Mouse (Mus musculus) ES-CJ7 (cell line): ENCODE results near the gene Nyap1.

ENCODE experiments used
- DNase-seq: peaks from one replicate; pipeline ENCODE4 v3.0.0; 2011; ENCODE audit warnings: low read depth, low spot score

The Nyap1 gene

GRCm38 (mm10) chr5:137745214-137746171 is 4.1 kb upstream of the Nyap1 start, which contains the start of gene Tsc22d4:
Gene Tsc22d4, plus strand, starts transcription at chr5:137745730.
- peak; percentile 98 for DNase-seq

DNA sequence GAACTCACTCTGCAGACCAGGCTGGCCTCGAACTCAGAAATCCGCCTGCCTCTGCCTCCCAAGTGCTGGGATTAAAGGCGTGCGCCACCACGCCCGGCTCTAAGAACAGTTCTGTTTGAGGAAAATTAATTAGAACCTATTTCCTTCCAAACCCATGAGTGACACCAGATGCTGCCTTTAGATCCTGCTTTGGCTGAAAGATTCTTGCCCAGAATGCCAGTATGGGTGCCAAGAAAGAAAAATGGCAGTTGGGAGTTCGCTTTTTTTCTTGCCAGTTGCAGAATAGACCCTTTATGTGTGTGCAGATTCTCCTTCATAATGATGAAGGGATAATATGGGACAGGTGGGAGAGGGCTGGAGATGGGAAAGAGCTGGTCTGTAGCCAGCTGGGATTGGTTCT is 2.8 kb upstream of the Nyap1 start:
- DNase-seq: no peak

DNA sequence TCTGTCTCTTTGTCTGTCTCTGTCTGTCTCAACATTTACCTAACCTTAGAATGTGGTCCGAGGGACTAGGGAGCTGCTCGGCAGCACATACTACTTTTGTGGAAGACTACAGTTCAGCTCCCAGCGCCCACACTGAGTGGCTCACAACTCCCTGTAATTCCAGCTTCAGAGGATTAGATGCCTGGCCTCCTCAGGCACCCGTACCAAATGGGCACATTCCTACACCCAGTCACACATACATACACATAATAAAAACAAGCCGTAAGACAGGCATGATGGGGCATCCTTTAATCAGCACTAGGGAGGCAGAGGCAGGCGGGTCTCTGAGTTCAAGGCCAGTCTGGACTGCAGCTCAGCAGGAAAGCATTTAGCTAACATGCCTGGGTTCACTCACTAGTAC is 1.4 kb upstream of the Nyap1 start:
- no peak for DNase-seq

GRCm38 (mm10) chr5:137742048-137742447 is 641 bp upstream of the Nyap1 start:
- DNase-seq: peak; percentile 77

GRCm38 (mm10) chr5:137740506-137740905 is 901 bp downstream of the Nyap1 start:
- no peak for DNase-seq

DNA sequence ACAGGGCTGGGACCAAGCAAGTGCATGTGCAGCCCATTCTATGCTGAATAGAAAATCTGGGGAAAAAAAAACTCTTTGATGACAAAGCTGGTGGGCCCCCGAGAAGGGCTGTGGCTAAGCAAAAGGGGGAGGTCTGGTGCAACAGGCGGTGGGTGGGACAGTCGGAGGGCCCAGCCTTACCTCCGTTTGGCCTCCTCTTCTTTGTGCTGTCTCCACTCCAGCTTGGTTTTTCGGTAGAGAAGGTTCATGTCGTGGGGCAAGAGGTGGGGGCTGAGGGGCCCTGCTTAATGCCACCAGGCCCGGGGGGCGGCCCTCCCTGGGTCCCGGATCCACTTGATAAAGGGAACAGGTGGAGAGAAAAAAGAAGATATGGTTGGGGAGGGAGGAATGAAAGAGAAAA is 1.9 kb downstream of the Nyap1 start:
- DNase-seq: no peak

GRCm38 (mm10) chr5:137738516-137738915 is 2.9 kb downstream of the Nyap1 start:
- DNase-seq: no peak

DNA sequence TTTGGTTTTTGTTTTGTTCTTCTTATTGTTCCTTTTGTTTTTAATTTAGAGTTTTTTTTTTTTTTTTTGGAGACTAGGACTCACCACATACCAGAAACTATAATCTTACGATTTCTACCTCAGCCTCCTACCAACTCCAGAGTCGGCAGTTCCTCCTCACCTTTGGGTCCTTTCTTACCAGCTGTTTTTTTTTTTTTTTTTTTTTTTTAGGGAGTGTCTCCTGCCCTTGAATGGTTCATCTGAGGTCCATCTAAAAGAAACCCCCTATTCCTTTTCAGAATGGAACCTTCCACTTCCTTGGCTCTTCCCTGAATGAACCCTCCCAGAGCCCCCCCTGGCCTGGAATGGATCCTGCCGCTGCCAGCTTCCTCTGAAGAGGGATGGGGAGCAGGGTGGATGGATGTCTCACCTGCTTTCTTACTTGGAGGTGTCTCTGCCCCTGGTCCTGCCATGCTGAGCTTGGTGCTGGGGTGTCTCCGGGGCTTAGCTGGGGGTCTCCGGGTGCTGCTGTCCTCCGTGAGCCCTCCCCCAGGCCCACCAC is 3.9 kb downstream of the Nyap1 start:
- DNase-seq: peak; percentile 65

DNA sequence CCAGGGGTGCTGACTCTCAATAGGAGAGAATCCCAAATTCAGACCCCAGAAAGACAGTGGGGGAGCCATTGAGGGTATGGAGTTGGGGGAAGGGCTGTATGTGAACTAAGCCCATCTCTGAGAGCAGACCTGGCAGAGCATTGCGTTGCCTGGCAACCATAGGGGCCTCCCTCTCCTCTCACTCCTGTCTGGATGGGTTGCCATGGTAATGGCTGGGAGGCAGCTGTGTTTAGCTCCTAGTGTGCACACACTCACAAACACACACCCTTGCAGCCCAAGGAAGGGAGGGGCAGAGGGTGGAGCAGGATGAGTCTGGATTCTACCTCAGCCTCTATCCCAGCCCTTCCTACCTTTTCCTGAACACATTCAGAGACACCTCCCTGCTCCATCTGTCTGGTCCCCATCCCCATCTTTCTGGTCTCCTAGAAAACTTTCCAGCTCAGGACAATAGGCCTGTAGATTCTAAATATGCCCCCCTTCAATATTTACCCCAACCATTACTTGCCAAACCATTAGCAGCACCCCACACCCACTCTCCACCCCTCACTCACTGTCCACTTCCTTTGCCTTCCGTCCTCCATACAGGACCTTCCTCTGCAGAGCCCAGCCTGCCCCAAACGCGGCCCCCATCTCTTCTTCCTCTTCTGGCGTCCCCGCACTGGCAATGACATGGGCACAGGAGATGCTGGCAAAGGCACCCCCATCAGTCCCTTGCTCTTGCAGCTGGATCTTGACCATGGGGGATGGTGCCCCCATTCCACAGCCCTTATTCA is 6.9 kb downstream of the Nyap1 start:
- DNase-seq: peak; percentile 89

GRCm38 (mm10) chr5:137733638-137734288 is 7.6 kb downstream of the Nyap1 start:
- DNase-seq: no peak

DNA sequence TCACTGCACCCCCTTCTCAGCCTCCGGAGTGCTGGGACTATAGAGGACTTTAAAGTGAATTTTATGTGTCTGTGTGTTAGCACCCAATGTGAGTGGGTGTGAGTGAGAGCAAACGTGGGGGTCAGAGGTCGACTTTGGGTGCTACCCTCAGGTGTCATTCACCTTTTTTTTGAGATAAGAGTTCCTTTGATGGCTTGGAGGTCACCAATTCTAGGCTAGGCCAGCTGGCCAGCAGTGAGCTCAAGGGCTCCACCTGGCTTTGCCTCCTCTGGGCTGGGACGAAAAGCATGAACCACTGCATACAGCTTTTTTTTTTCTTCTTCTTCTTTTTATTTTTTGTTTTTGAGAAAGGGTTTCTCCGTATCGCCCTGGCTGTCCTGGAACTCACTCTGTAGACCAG is 14.6 kb downstream of the Nyap1 start:
- no peak for DNase-seq

GRCm38 (mm10) chr5:137723840-137724239 is 17.6 kb downstream of the Nyap1 start:
- DNase-seq: no peak

DNA sequence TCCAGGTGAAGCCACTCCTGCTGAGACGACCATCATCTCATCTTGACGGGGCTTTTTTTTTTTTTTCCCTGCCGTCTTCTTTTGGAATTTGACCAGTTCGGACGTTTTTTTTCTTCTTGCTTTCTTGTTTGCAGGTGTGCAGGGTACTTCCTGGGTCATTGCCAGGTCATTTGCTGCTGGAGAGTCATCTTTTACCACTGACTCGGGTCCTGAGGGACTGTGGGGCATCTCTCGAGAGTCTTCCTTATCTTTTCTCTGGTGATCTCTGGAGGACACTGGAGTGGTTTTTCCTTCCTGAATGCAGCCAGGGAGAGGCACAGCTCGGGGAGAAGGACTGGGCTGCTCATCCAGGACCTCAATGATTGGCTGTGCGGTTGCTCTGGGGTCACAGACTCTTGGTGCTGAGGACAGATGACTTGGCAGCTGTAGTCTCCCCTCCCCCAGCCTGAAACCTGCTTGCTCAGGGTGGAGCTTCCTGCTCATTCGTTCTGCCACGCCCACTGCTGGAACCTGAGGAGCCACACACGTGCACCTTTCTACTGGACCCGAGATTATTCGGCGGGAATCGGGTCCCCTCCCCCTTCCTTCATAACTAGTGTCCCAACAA is 20.7 kb downstream of the Nyap1 start:
- peak; percentile 75 for DNase-seq

- no peak for DNase-seq
Observed at GRCm38 (mm10) chr5:137719088-137719487, 22.3 kb downstream of the Nyap1 start.

GRCm38 (mm10) chr5:137718020-137718790 is 23.2 kb downstream of the Nyap1 start:
- no peak for DNase-seq

DNA sequence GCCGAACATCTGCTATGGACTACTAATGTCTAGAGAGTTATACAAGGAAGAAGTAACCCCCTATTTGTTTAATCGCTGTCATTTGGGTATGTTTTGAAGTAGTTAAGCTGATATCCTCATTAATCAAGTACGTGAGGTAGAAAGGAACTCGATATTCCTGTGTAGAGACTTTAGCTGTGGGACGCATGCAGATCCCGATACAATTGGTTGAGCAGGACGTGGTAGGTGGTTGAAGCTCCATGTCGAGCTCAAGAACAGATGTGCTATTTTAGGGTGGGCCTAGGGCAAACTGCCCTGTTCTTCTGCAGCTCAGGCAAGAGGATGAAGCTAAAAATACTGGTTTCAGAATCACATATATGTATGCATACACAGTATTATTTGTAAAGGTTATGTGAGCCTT is 25.7 kb downstream of the Nyap1 start:
- no peak for DNase-seq

DNA sequence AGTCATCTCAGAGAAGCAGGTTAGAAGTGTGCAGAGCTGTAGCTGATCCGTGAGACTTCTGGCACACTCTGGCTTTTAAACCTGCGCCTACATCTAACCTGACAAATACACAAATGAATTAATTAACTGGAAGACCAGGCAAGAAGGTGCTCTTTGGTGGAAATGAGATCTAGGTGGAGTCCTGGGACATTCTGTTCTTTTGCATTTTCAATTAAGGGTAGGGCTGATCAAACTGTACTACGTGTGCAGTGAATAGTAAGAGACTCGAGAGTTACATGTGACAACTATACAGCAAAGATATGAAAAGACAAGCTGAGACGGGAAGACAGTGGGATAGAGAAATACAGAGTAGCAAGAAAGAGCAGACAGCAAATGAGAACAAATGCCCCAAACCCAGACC is 28.0 kb downstream of the Nyap1 start:
- DNase-seq: no peak

DNA sequence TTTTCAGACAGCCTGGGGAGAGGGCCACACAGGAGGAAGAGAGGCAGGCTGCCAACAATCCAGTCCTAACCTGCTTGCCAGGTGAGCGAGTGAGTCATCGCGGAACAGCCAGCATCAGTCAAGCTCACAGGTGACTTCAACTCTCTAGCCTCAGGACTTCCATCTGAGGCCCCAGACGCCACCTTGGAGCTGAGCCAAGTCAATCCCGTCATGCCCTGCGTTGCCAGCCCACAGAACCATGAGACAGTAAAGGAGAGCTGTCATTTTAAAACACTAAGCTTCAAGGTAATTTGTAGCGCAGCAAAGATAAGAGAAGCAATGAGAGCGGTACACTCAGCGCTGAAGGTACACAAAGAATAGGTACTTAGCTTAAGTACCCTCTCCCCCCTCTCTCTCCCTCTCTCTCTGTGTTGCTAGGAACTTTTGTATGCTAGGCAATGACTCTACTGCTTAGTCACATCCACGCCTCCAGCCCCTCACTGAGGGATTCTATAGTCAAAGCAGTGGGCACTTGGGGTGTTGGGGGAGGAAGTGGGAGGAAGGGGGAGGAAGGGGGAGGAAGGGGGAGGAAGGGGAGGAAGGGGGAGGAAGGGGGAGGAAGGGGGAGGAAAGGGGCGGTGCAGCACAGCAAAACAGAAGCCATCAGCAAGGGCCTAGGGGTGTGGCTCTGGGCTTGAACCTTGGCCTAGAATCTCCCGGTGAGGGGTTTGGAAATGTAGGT is 34.3 kb downstream of the Nyap1 start:
- DNase-seq: peak; percentile 29

GRCm38 (mm10) chr5:137705242-137705641 is 36.2 kb downstream of the Nyap1 start:
- no peak for DNase-seq

GRCm38 (mm10) chr5:137699850-137700249 is 41.6 kb downstream of the Nyap1 start:
- DNase-seq: no peak
